Mouse (Mus musculus) forebrain, embryonic 15.5 days (tissue): ENCODE measurements at regions not wholly inside any gene's neighbourhood (a gene's known extent, or its start where the extent isn't known, plus 50 kb on each side); places are given as distances from the start of the nearest gene placed in this dataset.

ENCODE experiments used
- ATAC-seq: fragments of 200-750 bp; cut with Nextera tagmentation; replicated peaks from 2 replicates; pipeline ENCODE4 v1.8.0; 2017; ENCODE audit warnings: mild to moderate bottlenecking, moderate TSS enrichment, moderate library complexity
- H3K27ac ChIP-seq: fragments of 300-500 bp; sonication (generic); replicated peaks from 2 replicates; pipeline ENCODE4 v1.5.1; 2015; ENCODE audit warnings: mild to moderate bottlenecking, inconsistent platforms
- H3K27me3 ChIP-seq: fragments of 300-500 bp; sonication (generic); 2 replicates; pipeline ENCODE4 v1.6.1; 2015; ENCODE audit warnings: inconsistent platforms
- H3K36me3 ChIP-seq: fragments of 300-500 bp; sonication (generic); 2 replicates; pipeline ENCODE4 v1.6.1; 2015; ENCODE audit warnings: mild to moderate bottlenecking, inconsistent platforms
- H3K4me1 ChIP-seq: fragments of 300-500 bp; sonication (generic); 2 replicates; pipeline ENCODE4 v1.6.1; 2015; ENCODE audit warnings: inconsistent platforms
- H3K4me2 ChIP-seq: fragments of 300-500 bp; sonication (generic); replicated peaks from 2 replicates; pipeline ENCODE4 v1.6.1; 2015; ENCODE audit warnings: mild to moderate bottlenecking, inconsistent platforms
- H3K4me3 ChIP-seq: fragments of 300-500 bp; sonication (generic); 2 replicates; pipeline ENCODE4 v1.5.1; 2015; ENCODE audit warnings: mild to moderate bottlenecking, inconsistent platforms
- H3K9ac ChIP-seq: fragments of 300-500 bp; sonication (generic); replicated peaks from 2 replicates; pipeline ENCODE4 v1.6.1; 2015; ENCODE audit warnings: mild to moderate bottlenecking, inconsistent platforms
- H3K9me3 ChIP-seq: fragments of 300-500 bp; sonication (generic); 2 replicates; pipeline ENCODE4 v1.6.1; 2016; ENCODE audit warnings: inconsistent platforms
- WGBS: fragments of 180-500 bp; shearing (Covaris S2); methylation state at CpG from one replicate; pipeline ENCODE4 v1.1.7; 2015; ENCODE audit warnings: mixed read lengths; 5-methylcytosine and 5-hydroxymethylcytosine counted together

- Histone ChIP-seq H3K36me3 (no peaks in the 10 kb centered on the region), H3K4me2 (no peak overlapping the region), H3K9me3 (no peaks in the 10 kb centered on the region), H3K4me3 (no peak overlapping the region), H3K4me1 (no peaks in the 10 kb centered on the region), H3K27ac (no peak overlapping the region), H3K9ac (no peak overlapping the region), H3K27me3 (no peaks in the 10 kb centered on the region)
- 78% methylated on average over 2 of the region's 2 CpGs for WGBS
- ATAC-seq = no peak
Observed at GRCm38 (mm10) chr5:50343681-50344080, 284.9 kb upstream of the Adgra3 start.

- Histone ChIP-seq H3K27me3 (no peaks in the 10 kb centered on the region), H3K4me3 (no peak overlapping the region), H3K36me3 (no peaks in the 10 kb centered on the region), H3K9ac (no peak overlapping the region), H3K27ac (no peak overlapping the region), H3K4me2 (no peak overlapping the region), H3K9me3 (no peaks in the 10 kb centered on the region), H3K4me1 (no peaks in the 10 kb centered on the region)
- no peak for ATAC-seq
- 22% methylated on average over 1 of the region's 1 CpGs for WGBS
Observed at GRCm38 (mm10) chr5:50309491-50309890, 250.7 kb upstream of the Adgra3 start.

GRCm38 (mm10) chr5:50303859-50304480 lies 245.2 kb upstream of the Adgra3 start:
- H3K4me1 ChIP-seq = no peaks in the 10 kb centered on the region
- no peaks in the 10 kb centered on the region for H3K27me3 ChIP-seq
- H3K27ac ChIP-seq = no peak overlapping the region
- H3K9ac ChIP-seq = no peak overlapping the region
- 86% methylated on average over 1 of the region's 1 CpGs for WGBS
- no peak overlapping the region for H3K4me2 ChIP-seq
- H3K36me3 ChIP-seq = no peaks in the 10 kb centered on the region
- no peak overlapping the region for H3K4me3 ChIP-seq
- ATAC-seq = no peak
- no peaks in the 10 kb centered on the region for H3K9me3 ChIP-seq

- Histone ChIP-seq H3K27ac (no peak overlapping the region), H3K4me1 (no peaks in the 10 kb centered on the region), H3K4me3 (no peak overlapping the region), H3K4me2 (no peak overlapping the region), H3K9ac (no peak overlapping the region), H3K9me3 (no peaks in the 10 kb centered on the region), H3K27me3 (no peaks in the 10 kb centered on the region), H3K36me3 (no peaks in the 10 kb centered on the region)
- ATAC-seq = no peak
- 63% methylated on average over 3 of the region's 3 CpGs for WGBS
Observed at GRCm38 (mm10) chr5:50293794-50294193, 235.0 kb upstream of the Adgra3 start.

- H3K4me1 ChIP-seq = no peaks in the 10 kb centered on the region
- no peak overlapping the region for H3K4me2 ChIP-seq
- ATAC-seq = no peak
- no peak overlapping the region for H3K27ac ChIP-seq
- no peak overlapping the region for H3K9ac ChIP-seq
- no peaks in the 10 kb centered on the region for H3K27me3 ChIP-seq
- no peak overlapping the region for H3K4me3 ChIP-seq
- no peaks in the 10 kb centered on the region for H3K9me3 ChIP-seq
- H3K36me3 ChIP-seq = no peaks in the 10 kb centered on the region
- 67% methylated on average over 2 of the region's 2 CpGs for WGBS
Observed at GRCm38 (mm10) chr5:50290879-50291410, 232.1 kb upstream of the Adgra3 start.

- peak; percentile 89 for ATAC-seq
- 59% methylated on average over 2 of the region's 2 CpGs for WGBS
Observed at GRCm38 (mm10) chr5:50260417-50260816, 201.6 kb upstream of the Adgra3 start.

GRCm38 (mm10) chr5:50258017-50258416 lies 199.2 kb upstream of the Adgra3 start:
- 100% methylated on average over 1 of the region's 1 CpGs for WGBS
- Histone ChIP-seq H3K36me3 (no peaks in the 10 kb centered on the region), H3K9ac (no peak overlapping the region), H3K27ac (no peak overlapping the region), H3K4me2 (no peak overlapping the region), H3K27me3 (no peaks in the 10 kb centered on the region), H3K4me1 (no peaks in the 10 kb centered on the region), H3K9me3 (no peaks in the 10 kb centered on the region), H3K4me3 (no peak overlapping the region)
- no peak for ATAC-seq

More at GRCm38 (mm10) chr5:50260417-50260816, 201.6 kb upstream of the Adgra3 start:
- no peak overlapping the region for H3K27ac ChIP-seq
- no peaks in the 10 kb centered on the region for H3K9me3 ChIP-seq
- no peaks in the 10 kb centered on the region for H3K36me3 ChIP-seq
- no peak overlapping the region for H3K4me3 ChIP-seq
- no peak overlapping the region for H3K4me2 ChIP-seq
- H3K4me1 ChIP-seq = no peaks in the 10 kb centered on the region
- H3K27me3 ChIP-seq = no peaks in the 10 kb centered on the region
- H3K9ac ChIP-seq = no peak overlapping the region

GRCm38 (mm10) chr5:50234111-50234510 lies 175.3 kb upstream of the Adgra3 start:
- no peak overlapping the region for H3K27ac ChIP-seq
- no peaks in the 10 kb centered on the region for H3K36me3 ChIP-seq
- no peaks in the 10 kb centered on the region for H3K27me3 ChIP-seq
- no peak overlapping the region for H3K9ac ChIP-seq
- 97% methylated on average over 2 of the region's 2 CpGs for WGBS
- H3K4me1 ChIP-seq = no peaks in the 10 kb centered on the region
- H3K9me3 ChIP-seq = no peaks in the 10 kb centered on the region
- no peak overlapping the region for H3K4me2 ChIP-seq
- no peak overlapping the region for H3K4me3 ChIP-seq
- no peak for ATAC-seq

GRCm38 (mm10) chr5:50216956-50217355 lies 158.2 kb upstream of the Adgra3 start:
- H3K9ac ChIP-seq = no peak overlapping the region
- H3K9me3 ChIP-seq = no peaks in the 10 kb centered on the region
- WGBS = 58% methylated on average over 4 of the region's 4 CpGs
- H3K4me3 ChIP-seq = no peak overlapping the region
- no peaks in the 10 kb centered on the region for H3K4me1 ChIP-seq
- no peak overlapping the region for H3K27ac ChIP-seq
- ATAC-seq = no peak
- no peak overlapping the region for H3K4me2 ChIP-seq
- H3K36me3 ChIP-seq = no peaks in the 10 kb centered on the region
- no peaks in the 10 kb centered on the region for H3K27me3 ChIP-seq

GRCm38 (mm10) chr5:50215960-50216359 lies 157.2 kb upstream of the Adgra3 start:
- WGBS = 50% methylated on average over 5 of the region's 5 CpGs
- no peaks in the 10 kb centered on the region for H3K27me3 ChIP-seq
- no peak overlapping the region for H3K9ac ChIP-seq
- H3K4me1 ChIP-seq = no peaks in the 10 kb centered on the region
- H3K27ac ChIP-seq = no peak overlapping the region
- no peaks in the 10 kb centered on the region for H3K9me3 ChIP-seq
- H3K4me3 ChIP-seq = no peak overlapping the region
- no peak overlapping the region for H3K4me2 ChIP-seq
- no peaks in the 10 kb centered on the region for H3K36me3 ChIP-seq
- no peak for ATAC-seq

- 59% methylated on average over 7 of the region's 7 CpGs for WGBS
- no peak overlapping the region for H3K4me3 ChIP-seq
- H3K9ac ChIP-seq = no peak overlapping the region
- H3K4me1 ChIP-seq = no peaks in the 10 kb centered on the region
- no peak for ATAC-seq
- H3K36me3 ChIP-seq = no peaks in the 10 kb centered on the region
- no peak overlapping the region for H3K4me2 ChIP-seq
- no peaks in the 10 kb centered on the region for H3K9me3 ChIP-seq
- H3K27ac ChIP-seq = no peak overlapping the region
- H3K27me3 ChIP-seq = no peaks in the 10 kb centered on the region
Observed at GRCm38 (mm10) chr5:50202307-50203010, 143.7 kb upstream of the Adgra3 start.

GRCm38 (mm10) chr5:50196423-50196822 lies 137.6 kb upstream of the Adgra3 start:
- WGBS = 64% methylated on average over 3 of the region's 3 CpGs
- ATAC-seq = no peak

More at GRCm38 (mm10) chr5:50196423-50196822, 137.6 kb upstream of the Adgra3 start:
- Histone ChIP-seq H3K4me3 (no peak overlapping the region), H3K9ac (no peak overlapping the region), H3K4me2 (no peak overlapping the region), H3K4me1 (no peaks in the 10 kb centered on the region), H3K27ac (no peak overlapping the region), H3K9me3 (no peaks in the 10 kb centered on the region), H3K36me3 (no peaks in the 10 kb centered on the region), H3K27me3 (no peaks in the 10 kb centered on the region)
